Mouse (Mus musculus): ENCODE measurements around the gene Pkm. TPM values are rescaled to one million over a fixed set of nuclear protein-coding genes. Genes with fewer than 3 reads are reported as not detected.

Gene Pkm
- polyA plus RNA-seq, 1 experiment from 2014 or later, result 1,555 TPM

GRCm38 (mm10) chr9:59684020-59684419 lies 27.9 kb downstream of the Pkm start:
- Histone ChIP-seq H3K9me3 (replicated peaks; ENCODE audit: control insufficient read depth, low read length) (no peaks in the 10 kb centered on the region), H3K4me2 (no peak overlapping the region), H3K9ac (ENCODE audit: low read depth, low read length) (no peak overlapping the region), H3K4me1 (ENCODE audit: control insufficient read depth, insufficient read depth, low read length) (peaks cover 8% of the 10 kb centered on the region; the same call in 1 of the 2 replicates), H3K4me3 (ENCODE audit: low read depth, low read length) (no peak overlapping the region), H3K27me3 (ENCODE audit: control insufficient read depth, insufficient read depth, low read length) (peaks cover 18% of the 10 kb centered on the region), H3K27ac (ENCODE audit: low read depth, low read length) (no peak overlapping the region), H3K36me3 (ENCODE audit: control insufficient read depth, insufficient read depth, low read length) (no peaks in the 10 kb centered on the region)
- no peak for ATAC-seq (replicated peaks; ENCODE audit: insufficient number of reproducible peaks, low FRiP score, low TSS enrichment)
- 55% methylated on average over 2 of the region's 2 CpGs for WGBS (ENCODE audit: insufficient replicate concordance)

- Histone ChIP-seq H3K9ac (ENCODE audit: low read depth, low read length) (no peak overlapping the region), H3K4me1 (ENCODE audit: control insufficient read depth, insufficient read depth, low read length) (peaks cover 8% of the 10 kb centered on the region), H3K4me3 (ENCODE audit: low read depth, low read length) (no peak overlapping the region), H3K9me3 (replicated peaks; ENCODE audit: control insufficient read depth, low read length) (no peaks in the 10 kb centered on the region), H3K27me3 (ENCODE audit: control insufficient read depth, insufficient read depth, low read length) (no peaks in the 10 kb centered on the region), H3K36me3 (ENCODE audit: control insufficient read depth, insufficient read depth, low read length) (no peaks in the 10 kb centered on the region), H3K27ac (ENCODE audit: low read depth, low read length) (no peak overlapping the region), H3K4me2 (no peak overlapping the region)
- 18% methylated on average over 6 of the region's 6 CpGs for WGBS (ENCODE audit: insufficient replicate concordance)
- no peak for ATAC-seq (replicated peaks; ENCODE audit: insufficient number of reproducible peaks, low FRiP score, low TSS enrichment)
Measured at GRCm38 (mm10) chr9:59687416-59688046, 31.4 kb downstream of the Pkm start.

GRCm38 (mm10) chr9:59691635-59692094 lies 35.5 kb downstream of the Pkm start:
- WGBS (ENCODE audit: insufficient replicate concordance), result 2% methylated on average over 23 of the region's 23 CpGs
- H3K4me3 ChIP-seq (ENCODE audit: low read depth, low read length), result peak overlapping the region; percentile 44
- no peaks in the 10 kb centered on the region for H3K27me3 ChIP-seq (ENCODE audit: control insufficient read depth, insufficient read depth, low read length)
- ATAC-seq (replicated peaks; ENCODE audit: insufficient number of reproducible peaks, low FRiP score, low TSS enrichment), result no peak; the same call in 1 of the 2 replicates
- peaks cover 16% of the 10 kb centered on the region for H3K4me1 ChIP-seq (ENCODE audit: control insufficient read depth, insufficient read depth, low read length)
- no peak overlapping the region for H3K27ac ChIP-seq (ENCODE audit: low read depth, low read length)
- peak overlapping the region; percentile 64; the same call in 1 of the 2 replicates for H3K9ac ChIP-seq (ENCODE audit: low read depth, low read length)
- H3K36me3 ChIP-seq (ENCODE audit: control insufficient read depth, insufficient read depth, low read length), result no peaks in the 10 kb centered on the region
- peak overlapping the region; percentile 79 for H3K4me2 ChIP-seq
- no peaks in the 10 kb centered on the region for H3K9me3 ChIP-seq (replicated peaks; ENCODE audit: control insufficient read depth, low read length)

- Histone ChIP-seq H3K4me1 (ENCODE audit: control insufficient read depth, insufficient read depth, low read length) (peaks cover 16% of the 10 kb centered on the region), H3K27me3 (ENCODE audit: control insufficient read depth, insufficient read depth, low read length) (no peaks in the 10 kb centered on the region), H3K36me3 (ENCODE audit: control insufficient read depth, insufficient read depth, low read length) (no peaks in the 10 kb centered on the region), H3K27ac (ENCODE audit: low read depth, low read length) (no peak overlapping the region), H3K9ac (ENCODE audit: low read depth, low read length) (peak overlapping the region; percentile 64; the same call in 1 of the 2 replicates), H3K4me2 (peak overlapping the region; percentile 79), H3K4me3 (ENCODE audit: low read depth, low read length) (peak overlapping the region; percentile 44), H3K9me3 (replicated peaks; ENCODE audit: control insufficient read depth, low read length) (no peaks in the 10 kb centered on the region)
- WGBS (ENCODE audit: insufficient replicate concordance), result 47% methylated on average over 9 of the region's 9 CpGs
- ATAC-seq (replicated peaks; ENCODE audit: insufficient number of reproducible peaks, low FRiP score, low TSS enrichment), result no peak
Measured at GRCm38 (mm10) chr9:59692145-59692544, 36.0 kb downstream of the Pkm start.

- Histone ChIP-seq H3K27me3 (ENCODE audit: control insufficient read depth, insufficient read depth, low read length) (0 out of 2 replicates have a peak, but pooled peaks cover 2% of the 10 kb centered on the region), H3K36me3 (ENCODE audit: control insufficient read depth, insufficient read depth, low read length) (no peaks in the 10 kb centered on the region), H3K4me1 (ENCODE audit: control insufficient read depth, insufficient read depth, low read length) (peaks cover 16% of the 10 kb centered on the region), H3K9me3 (replicated peaks; ENCODE audit: control insufficient read depth, low read length) (no peaks in the 10 kb centered on the region), H3K9ac (ENCODE audit: low read depth, low read length) (no peak overlapping the region), H3K4me3 (ENCODE audit: low read depth, low read length) (no peak overlapping the region), H3K4me2 (no peak overlapping the region), H3K27ac (ENCODE audit: low read depth, low read length) (no peak overlapping the region)
- no peak for ATAC-seq (replicated peaks; ENCODE audit: insufficient number of reproducible peaks, low FRiP score, low TSS enrichment)
- WGBS (ENCODE audit: insufficient replicate concordance), result 41% methylated on average over 16 of the region's 16 CpGs
Measured at GRCm38 (mm10) chr9:59694571-59695450, 38.6 kb downstream of the Pkm start.

- WGBS (ENCODE audit: insufficient replicate concordance), result 33% methylated on average over 3 of the region's 3 CpGs
- no peak overlapping the region for H3K9ac ChIP-seq (ENCODE audit: low read depth, low read length)
Measured at GRCm38 (mm10) chr9:59695451-59695813, 39.3 kb downstream of the Pkm start.

GRCm38 (mm10) chr9:59696381-59696780 lies 40.2 kb downstream of the Pkm start:
- Histone ChIP-seq H3K27ac (ENCODE audit: low read depth, low read length) (no peak overlapping the region), H3K9me3 (replicated peaks; ENCODE audit: control insufficient read depth, low read length) (no peaks in the 10 kb centered on the region), H3K27me3 (ENCODE audit: control insufficient read depth, insufficient read depth, low read length) (0 out of 2 replicates have a peak, but pooled peaks cover 2% of the 10 kb centered on the region), H3K4me1 (ENCODE audit: control insufficient read depth, insufficient read depth, low read length) (peaks cover 16% of the 10 kb centered on the region), H3K4me2 (no peak overlapping the region), H3K4me3 (ENCODE audit: low read depth, low read length) (no peak overlapping the region), H3K36me3 (ENCODE audit: control insufficient read depth, insufficient read depth, low read length) (no peaks in the 10 kb centered on the region), H3K9ac (ENCODE audit: low read depth, low read length) (no peak overlapping the region)
- ATAC-seq (replicated peaks; ENCODE audit: insufficient number of reproducible peaks, low FRiP score, low TSS enrichment), result no peak
- WGBS (ENCODE audit: insufficient replicate concordance), result 70% methylated on average over 3 of the region's 3 CpGs

More at GRCm38 (mm10) chr9:59695451-59695813, 39.3 kb downstream of the Pkm start:
- Histone ChIP-seq H3K36me3 (ENCODE audit: control insufficient read depth, insufficient read depth, low read length) (no peaks in the 10 kb centered on the region), H3K4me1 (ENCODE audit: control insufficient read depth, insufficient read depth, low read length) (peaks cover 16% of the 10 kb centered on the region), H3K4me3 (ENCODE audit: low read depth, low read length) (no peak overlapping the region), H3K9me3 (replicated peaks; ENCODE audit: control insufficient read depth, low read length) (no peaks in the 10 kb centered on the region), H3K27me3 (ENCODE audit: control insufficient read depth, insufficient read depth, low read length) (0 out of 2 replicates have a peak, but pooled peaks cover 2% of the 10 kb centered on the region), H3K27ac (ENCODE audit: low read depth, low read length) (no peak overlapping the region), H3K4me2 (no peak overlapping the region)
- no peak for ATAC-seq (replicated peaks; ENCODE audit: insufficient number of reproducible peaks, low FRiP score, low TSS enrichment)

GRCm38 (mm10) chr9:59701094-59701493 lies 44.9 kb downstream of the Pkm start:
- 77% methylated on average over 7 of the region's 7 CpGs for WGBS (ENCODE audit: insufficient replicate concordance)
- no peak overlapping the region for H3K9ac ChIP-seq (ENCODE audit: low read depth, low read length)
- no peak overlapping the region for H3K4me3 ChIP-seq (ENCODE audit: low read depth, low read length)
- no peak for ATAC-seq (replicated peaks; ENCODE audit: insufficient number of reproducible peaks, low FRiP score, low TSS enrichment)
- no peak overlapping the region for H3K4me2 ChIP-seq
- H3K4me1 ChIP-seq (ENCODE audit: control insufficient read depth, insufficient read depth, low read length), result no peaks in the 10 kb centered on the region; the same call in 1 of the 2 replicates
- H3K27me3 ChIP-seq (ENCODE audit: control insufficient read depth, insufficient read depth, low read length), result 0 out of 2 replicates have a peak, but pooled peaks cover 2% of the 10 kb centered on the region
- H3K27ac ChIP-seq (ENCODE audit: low read depth, low read length), result no peak overlapping the region
- no peaks in the 10 kb centered on the region for H3K36me3 ChIP-seq (ENCODE audit: control insufficient read depth, insufficient read depth, low read length)
- no peaks in the 10 kb centered on the region for H3K9me3 ChIP-seq (replicated peaks; ENCODE audit: control insufficient read depth, low read length)

Data from heart, embryonic 11.5 days (tissue).